Mouse (Mus musculus) adrenal gland (tissue): ENCODE results near the gene Slc15a4.

Experiments
- intact Hi-C: fragments of 180-260 bp; cut with DNase I; formaldehyde crosslinking; loops from one replicate; pipeline ENCODE4 v1.15.1; 2025

The Slc15a4 gene

DNA sequence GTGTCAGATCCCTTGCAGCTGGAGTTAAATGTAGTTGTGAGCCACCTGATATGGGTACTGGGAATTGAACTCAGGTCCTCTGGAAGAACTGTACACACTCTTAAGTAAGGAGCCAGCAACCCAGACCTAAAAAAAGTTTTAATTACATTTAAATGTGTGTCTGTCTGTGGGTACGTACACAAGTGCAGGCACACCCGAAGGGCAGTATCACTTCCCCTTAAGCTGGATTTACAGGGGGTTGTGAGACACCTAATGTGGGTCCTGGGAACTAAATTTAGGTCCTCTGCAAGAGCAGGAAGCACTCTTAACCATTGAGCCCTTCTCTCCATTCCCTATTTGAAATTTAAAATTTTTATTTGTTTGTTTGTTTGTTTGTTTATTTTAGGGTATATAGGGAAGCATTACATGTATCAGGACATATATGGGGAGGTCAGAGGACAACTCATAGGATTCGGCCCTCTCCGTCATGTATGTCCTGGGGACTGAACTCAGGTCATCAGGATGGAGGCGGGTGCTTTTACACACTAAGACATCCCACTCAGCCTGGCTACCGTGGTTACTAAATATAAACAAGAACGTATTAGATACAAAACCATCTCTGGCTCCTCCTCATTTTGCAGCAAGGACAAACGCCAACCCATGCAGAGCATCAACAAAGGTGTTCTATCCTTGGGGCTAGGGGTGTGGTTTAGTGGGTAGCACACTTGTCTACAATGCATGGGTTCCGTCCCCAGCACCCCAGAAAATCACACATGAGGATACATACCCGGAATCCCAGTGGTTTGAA is 8.1 kb downstream of the Slc15a4 start:
- intact Hi-C loops, result no loop called here

DNA sequence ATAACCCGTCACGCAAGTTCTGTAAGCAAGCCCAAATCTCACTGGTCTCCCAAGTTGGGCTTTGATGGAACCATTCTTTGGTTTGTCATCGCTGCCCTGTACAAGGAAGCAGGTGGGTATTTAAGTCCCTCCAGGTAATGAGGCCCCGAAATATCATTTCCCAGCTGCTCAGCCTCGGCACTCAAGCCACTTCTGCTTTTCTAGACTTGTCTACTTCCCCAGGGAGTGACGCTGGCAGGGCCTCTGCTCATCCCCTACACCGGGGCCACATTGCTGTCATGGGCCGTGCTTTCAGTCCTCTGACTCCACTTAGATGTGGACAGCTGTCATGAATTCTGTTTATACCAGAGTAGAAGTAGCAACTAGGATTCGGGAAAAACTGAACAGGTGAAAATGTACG is 11.6 kb downstream of the Slc15a4 start:
- intact Hi-C loops, result no loop called here

DNA sequence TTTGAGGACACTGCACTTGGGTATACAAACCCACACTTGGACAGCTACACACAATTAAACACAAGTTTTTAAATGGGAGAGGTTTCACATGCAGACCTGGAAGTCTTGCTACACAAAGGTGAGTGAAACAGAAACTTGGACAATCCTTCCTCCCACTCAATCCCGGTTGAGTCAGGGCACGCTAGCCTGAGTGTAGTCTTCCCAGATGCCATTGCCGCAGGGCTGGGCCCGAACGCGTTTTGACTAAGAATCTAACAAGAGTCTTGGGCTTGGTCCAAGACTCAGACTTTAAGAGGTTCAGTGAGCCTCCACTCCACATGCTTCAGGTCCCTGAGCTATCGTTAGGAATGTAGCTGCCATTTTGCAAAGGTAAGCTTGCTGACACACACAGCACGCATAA is 12.3 kb downstream of the Slc15a4 start:
- intact Hi-C loops, result no loop called here

DNA sequence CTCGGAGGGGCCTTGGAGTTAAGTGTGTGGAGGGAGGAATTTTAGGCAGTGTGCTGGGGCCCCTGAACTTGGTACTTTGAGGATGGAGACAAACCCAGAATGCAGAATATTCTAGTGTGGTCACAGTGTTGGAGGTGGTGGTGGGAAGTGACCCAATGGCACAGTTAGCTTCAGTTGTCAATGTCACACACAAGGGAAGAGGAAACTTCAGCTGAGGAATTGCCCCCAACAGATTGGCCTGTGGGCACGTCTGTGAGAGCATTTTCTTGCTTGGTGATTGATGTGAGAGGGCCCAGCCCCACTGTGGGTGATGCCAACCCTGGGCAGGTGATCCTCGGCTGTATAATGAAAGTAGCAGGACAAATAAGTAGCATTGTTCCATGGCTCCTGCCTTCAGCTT is 13.9 kb downstream of the Slc15a4 start:
- intact Hi-C loops, result no loop called here

DNA sequence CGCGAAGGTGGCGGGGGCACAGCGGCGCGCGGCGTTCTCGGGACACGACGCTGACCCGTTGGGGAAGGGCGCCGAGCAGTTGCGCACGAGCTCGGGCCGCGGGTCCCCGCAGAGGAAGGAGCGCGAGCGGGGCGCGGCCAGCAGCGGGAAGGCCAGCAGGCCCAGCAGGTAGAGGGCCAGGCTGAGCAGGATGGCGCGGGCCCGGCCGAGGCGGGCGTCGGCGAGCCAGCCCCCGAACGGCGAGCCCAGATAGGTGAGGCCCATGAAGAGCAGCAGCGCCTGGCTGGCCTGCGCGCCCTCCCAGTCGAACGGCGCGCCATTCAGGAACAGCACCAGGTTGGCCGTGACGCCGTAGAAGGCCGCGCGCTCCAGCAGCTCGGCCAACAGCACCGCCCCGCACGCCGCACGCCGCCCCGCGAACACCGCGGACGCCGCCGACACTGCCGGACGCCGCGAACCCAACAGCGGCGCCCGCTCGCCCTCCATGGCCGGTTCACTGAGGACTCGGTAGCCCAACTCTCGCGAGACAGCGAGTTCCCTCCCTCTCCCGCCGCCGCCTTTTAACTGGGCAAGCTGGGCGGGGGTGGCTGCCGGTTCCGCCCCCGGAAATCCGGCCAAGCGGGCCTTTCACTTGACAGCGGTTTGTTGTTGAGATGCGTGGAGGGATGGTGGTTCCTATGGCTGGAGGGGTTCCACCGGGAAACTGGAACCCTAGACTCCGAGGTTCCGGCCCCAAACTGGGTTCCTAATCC is 15.6 kb downstream of the Slc15a4 start:
- intact Hi-C loops, result no loop called here

DNA sequence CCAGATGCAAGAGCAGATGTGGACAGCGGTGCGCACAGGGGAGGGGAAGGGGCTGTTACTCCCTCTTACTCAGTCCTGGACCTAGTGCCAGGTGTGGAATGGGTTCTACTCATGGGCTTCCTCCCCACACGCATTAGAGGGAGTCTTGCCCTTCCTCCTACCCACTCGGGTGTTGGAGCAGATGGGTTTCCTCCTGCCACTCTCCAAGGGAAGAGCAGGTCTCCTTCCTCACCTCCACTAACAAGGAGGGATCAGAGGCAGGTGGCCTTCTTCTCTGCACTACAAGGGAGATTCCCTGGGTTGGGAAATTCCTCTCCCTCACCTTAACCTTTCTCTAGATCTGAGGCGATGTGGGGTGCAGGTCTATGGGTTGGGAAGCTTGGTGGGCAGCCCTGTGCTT is 16.5 kb downstream of the Slc15a4 start:
- intact Hi-C loops, result no loop called here

DNA sequence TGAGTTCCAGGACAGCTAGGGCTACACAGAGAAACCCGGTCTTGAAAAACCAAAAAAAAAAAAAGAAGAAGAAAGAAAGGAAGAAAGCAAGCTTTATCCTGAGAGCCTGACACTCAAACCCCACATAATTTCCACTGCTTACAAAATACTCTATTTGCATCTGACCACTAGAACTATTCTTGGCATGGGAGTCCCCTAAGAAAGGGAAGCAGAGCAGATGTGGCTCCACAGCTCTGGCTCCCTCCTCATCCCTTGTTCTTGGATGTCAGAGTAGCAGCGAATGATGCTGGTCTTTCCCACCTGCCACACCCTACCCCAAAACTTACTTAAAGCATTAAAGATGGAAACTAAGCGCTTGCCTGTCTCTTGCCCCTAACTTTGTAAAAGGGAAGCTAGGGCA is 17.2 kb downstream of the Slc15a4 start:
- intact Hi-C loops, result no loop called here

DNA sequence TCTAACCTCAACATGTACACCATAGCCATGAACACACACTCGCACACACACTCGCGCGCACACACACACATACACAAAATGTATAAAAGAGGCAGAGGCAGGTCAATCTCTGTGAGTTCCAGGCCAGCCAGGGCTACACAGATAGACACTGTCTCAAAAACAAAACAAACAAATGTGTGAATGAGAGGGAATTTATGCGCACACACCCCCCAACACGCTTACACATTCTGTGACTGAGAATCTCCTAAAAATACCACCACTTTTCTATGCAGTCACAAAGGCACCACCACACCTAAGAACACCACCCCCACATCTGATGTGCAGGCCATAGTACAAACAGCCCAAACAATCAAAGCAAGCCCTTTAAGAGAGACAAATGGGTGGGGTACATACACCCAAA is 20.3 kb downstream of the Slc15a4 start:
- intact Hi-C loops, result no loop called here

DNA sequence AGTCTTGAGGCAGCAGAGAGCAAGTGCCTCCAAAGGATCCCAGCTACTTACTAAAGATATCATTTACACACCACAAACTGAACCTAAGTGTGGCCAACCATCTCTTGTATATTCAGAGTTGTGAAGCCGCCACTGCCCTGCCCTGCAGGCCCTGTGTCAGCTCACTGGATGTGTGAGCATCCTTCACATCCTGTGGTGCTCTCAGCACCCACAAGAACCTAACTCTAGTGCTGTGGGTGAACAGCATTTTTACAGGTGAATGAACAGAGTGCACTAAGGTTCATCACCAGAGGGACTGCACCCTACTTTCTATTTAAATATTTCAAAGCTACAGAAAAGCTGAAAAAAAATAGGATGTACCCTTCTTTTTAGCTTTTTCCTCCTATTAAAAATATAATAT is 20.8 kb downstream of the Slc15a4 start:
- intact Hi-C loops, result no loop called here

DNA sequence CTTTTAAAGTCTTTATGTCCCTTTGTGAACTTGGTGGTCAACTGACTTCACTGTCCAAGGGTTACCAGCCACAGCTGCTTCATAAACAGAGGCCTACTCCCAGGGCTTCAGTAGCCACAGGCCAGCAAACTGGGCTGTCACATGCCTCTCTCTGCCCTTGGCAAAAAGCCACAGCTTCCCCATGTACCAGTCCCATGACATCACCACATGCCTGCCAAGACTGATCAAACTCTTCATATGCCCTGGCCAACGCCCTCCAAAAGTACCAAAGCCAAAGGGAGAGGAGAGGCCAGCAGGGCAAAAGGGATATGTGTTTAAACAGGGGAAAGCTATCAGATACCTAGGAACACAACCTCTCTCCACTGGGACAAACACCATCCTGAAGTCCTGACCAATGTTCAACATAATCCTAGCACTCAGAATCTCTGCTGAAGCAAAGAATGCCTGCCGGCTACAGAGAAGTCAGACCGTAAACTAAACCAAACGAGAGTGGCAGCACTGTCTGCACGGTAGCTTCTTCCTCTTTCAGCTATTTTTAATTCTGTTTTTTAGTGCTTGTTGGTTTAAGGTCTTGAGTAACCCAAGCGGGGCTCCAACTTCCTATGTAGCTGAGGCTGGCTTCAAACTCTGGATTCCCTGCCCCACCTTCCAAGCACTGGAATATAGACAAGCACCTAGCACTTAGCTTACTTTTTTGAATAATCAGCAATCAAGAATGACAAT is 21.7 kb downstream of the Slc15a4 start:
- intact Hi-C loops, result no loop called here

DNA sequence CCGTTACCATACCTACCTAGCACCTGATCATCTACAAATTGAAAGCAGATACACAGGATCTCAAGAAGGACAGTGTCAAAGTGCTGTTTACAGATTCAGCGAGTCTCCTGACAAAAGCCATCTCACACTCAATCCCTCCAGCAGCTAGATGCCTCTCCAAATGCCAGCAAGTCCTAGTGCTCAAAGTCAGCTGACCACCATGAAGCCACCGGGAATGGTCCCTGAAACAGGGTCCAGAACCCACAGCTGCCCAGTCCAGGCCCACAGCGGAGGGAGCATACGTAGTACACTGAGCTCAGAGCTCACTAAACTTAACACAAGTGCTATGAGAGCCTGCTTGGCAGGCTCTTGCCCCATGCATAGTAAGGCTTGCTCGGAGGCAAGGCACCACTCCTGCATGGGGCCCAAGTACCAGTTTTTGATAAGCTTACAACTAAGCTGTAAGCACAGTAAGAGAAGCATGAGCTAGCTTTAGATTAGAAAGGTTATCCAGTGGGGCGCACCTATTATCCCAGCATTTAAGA is 23.4 kb downstream of the Slc15a4 start:
- intact Hi-C loops, result no loop called here

DNA sequence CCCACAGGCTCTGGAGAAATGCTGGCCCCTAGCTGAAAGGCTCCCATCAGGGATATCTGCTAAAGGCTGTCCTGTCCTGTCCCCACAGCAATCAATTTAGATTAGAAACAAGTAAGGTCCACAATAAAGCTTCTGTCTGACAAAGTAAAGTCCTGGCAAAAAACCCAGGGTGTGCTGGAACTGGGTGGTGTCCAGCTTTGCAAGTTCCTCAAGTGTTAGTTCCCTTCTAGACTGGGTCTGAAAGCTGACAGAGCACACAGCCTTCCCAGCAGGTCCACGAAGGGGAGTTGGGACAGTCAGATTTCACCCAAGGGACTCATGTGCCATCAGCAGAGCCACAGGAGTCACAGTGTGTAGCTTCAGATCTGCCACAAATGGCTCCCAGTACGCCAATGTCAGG is 25.2 kb downstream of the Slc15a4 start:
- intact Hi-C loops, result no loop called here

DNA sequence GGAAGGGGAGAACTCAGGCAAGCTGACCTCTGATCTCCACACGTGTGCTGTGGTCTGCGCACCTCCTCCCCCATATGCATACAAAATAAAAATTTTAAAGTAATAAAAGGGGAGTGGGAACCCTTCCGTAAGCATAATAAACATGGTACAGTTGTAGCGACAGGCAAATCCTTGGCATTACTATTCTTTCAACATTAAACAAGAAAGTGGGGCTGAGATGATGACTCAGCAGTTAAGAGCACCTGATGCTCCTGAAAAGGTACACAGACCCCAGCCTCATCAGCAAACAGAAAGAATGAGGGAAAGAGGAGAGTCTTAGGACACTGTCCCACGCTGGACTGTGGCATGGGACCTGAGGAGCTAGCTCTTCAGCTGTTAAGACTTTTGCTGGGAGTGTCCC is 29.7 kb downstream of the Slc15a4 start:
- intact Hi-C loops, result no loop called here

DNA sequence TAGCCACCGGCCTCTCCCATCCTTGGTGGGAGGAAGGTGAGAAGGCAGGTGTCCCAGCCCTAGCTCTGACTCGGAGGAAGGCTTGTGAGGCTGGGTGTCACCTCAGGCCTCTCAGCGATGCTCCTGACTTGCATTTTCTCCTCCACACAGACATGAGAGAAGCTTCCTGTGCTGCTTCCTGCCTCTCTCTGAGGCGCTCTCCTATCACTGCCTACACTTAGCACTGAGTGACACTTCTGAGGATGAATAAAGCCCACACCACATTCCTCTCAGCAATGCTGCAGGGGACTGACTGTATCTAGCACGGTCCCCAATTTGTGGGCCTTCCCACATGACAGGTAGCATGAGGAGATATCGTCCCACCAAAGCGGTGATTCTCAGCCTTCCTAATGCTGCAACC is 35.8 kb downstream of the Slc15a4 start:
- intact Hi-C loops, result no loop called here

DNA sequence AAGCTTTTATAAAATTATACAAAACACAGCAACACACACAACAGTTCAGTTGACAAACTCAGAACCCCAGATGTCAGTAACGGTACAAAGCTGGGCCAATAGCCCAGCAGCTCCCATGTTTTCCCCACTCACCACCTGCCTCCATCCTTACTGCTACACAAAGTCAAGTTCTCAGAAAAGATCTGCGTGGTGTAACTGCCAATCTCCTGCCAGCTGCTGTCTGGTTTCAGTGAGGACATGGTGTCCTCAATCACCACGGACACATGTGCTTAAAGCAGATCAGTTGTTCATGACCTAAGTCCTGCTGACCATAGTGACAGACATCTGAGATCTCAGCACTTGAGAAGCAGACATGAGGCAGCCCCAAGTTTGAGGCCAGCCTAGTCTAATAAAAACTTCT is 37.0 kb downstream of the Slc15a4 start:
- intact Hi-C loops, result no loop called here

DNA sequence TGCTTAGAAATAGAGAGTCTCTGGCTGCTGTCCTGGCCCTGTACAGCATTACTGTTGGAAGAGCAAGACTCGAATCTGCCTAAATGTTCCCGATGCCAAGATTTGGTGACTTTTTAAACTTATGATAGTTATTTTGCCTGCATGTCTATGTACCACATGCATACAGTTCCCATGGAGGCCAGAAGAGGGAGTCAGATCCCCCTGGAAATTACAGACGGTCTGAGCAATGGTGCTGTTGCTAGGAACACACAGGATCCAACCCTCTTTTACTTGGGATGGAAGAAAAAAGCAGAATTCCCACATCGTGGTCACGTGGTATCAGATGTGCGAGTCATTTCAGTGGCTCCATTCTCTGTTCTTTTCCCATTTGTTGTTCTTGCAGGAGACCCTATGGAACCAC is 39.8 kb downstream of the Slc15a4 start:
- intact Hi-C loops, result no loop called here

DNA sequence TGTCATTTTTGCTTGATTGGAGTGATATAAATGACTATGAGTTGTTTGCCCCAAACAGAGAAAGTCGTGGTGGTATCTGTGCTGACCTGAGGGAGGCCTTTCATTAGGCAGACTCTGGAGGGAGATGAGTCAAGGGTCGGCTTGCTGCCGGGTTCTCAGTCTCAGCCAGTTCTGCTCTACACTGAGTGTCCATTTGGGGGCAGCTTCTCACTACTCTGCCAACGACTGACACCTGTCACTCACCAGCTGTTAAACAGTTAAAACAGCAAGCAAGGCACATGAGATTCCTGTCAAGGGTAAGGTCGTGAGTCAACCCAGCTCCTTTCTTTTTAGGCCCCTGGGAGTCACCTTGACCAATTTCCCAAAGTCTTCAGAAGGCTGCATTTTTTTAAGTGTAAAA is 40.3 kb downstream of the Slc15a4 start:
- intact Hi-C loops, result no loop called here

DNA sequence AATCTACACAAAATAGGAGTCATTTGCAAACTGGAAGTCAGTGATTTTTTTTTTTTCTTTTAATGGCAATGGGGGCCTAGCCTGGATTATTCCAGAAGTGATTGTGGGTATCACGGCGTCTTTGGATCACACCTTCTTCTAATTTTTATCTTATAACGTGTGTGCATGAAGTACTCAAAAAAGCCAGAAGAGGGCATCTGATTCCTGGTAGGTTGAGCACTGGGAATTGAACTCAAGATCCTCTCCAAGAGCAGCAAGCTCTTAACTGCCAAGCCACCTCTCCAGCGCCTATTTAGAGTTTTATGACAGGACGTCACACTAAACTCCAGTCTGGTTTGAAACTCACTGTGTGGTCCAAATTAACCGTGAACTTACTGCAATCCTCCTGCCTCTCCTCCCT is 44.8 kb downstream of the Slc15a4 start:
- intact Hi-C loops, result loop anchor here (5.0 kb wide), 1 partner anchor 59 kb away; no protein-coding TSS in a partner anchor

DNA sequence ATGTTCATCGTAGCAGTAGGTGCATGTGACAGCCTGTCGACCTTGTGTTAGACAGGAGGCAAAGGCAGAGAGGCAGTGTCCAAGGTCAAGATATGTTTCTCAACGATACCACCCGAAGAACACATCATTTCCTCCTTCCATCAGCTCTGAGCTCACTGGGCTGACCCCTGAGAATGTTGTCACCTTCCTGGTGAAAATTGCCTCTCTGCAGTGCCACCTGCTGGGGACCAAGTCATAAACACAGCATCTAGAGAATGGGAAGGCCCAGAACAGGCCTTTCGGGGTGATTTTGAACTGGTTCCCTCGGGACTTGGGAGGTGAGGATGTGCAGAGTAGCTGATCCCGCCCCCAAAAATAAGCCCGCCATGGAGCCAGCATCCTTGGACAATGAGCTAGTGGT is 49.0 kb downstream of the Slc15a4 start:
- intact Hi-C loops, result no loop called here

DNA sequence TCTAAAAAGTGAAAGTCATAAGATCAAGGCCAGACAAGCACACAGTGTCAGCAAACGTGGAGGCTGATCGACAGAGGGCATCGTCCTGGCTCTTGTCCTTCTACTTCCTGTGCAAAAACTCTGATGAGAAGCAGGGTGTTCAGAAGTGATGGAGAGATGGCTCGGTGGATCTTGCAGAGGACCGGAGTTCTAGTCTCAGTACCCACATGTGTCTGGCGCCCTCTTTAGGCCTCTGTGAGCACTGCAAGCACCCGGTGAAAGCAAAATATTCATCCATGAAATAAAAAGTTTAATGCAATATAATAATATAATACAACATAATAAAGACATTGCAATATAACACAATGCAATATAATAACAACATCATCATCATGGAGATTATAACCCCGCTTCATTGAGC is 55.3 kb downstream of the Slc15a4 start:
- intact Hi-C loops, result no loop called here

DNA sequence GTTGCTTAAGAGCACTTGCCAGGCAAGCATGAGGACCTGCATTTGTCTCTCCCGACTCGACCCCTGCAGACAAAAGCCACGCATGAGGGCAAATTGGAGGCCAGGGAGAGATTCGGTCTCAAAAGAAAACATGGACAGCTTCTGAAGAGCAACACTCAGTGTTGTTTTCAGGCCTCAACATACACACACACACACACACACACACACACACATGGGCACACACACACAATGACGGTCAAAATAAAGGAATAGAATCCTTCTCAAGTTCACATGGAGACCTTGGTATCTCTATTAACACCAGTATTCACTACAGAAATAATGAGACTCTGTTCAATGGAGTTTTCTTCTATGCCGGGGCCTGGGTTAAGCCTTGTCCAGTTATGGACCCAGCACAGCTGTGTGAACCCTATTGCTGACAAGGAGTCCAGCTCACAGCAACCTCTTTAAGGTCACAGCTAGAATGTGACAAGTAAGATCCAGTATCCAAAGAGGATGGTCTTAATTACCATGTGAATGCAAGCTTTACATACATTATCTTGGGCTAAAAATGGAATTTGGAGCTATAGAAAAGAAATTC is 65.4 kb downstream of the Slc15a4 start:
- intact Hi-C loops, result no loop called here

DNA sequence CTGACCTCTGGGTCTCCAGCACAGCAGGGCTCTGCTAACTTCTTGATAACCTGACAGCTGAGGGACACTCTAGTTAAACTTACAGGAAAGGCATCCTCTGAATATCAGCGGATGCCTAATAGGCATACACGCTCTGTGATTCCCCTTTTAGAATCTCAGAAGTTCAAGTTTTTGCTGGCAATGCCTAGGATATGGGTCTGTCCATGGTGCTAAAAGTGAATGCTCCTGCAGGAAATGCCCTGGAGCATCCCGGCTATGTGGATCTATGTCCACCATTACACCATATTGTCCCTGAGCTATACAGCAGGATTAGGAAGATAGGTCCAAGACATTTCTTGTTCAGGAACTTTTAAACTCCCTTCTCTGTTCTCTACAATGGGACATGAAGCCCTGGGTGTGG is 71.6 kb downstream of the Slc15a4 start:
- intact Hi-C loops, result no loop called here
